Mouse (Mus musculus) liver, adult 2 months (tissue): ENCODE results near the gene Gm9913. TPM values are rescaled to one million over a fixed set of nuclear protein-coding genes. Genes with fewer than 3 reads are reported as not detected.
A peak's percentile ranks its signal among the peaks of the same experiment; 100 is the strongest.

Experiments
- DNase-seq: peaks from one replicate; pipeline ENCODE4 v3.0.0-alpha.2; 2011; ENCODE audit warnings: low read depth, low spot score; ENCODE audit errors: extremely low read depth
- H3K27ac ChIP-seq: fragments of 200-500 bp; replicated peaks from 2 replicates; pipeline ENCODE4 v1.5.1; 2012; ENCODE audit warnings: low read depth, mild to moderate bottlenecking, control low read depth, inconsistent platforms, low read length; ENCODE audit not compliant: insufficient read depth
- H3K27me3 ChIP-seq: fragments of 200-500 bp; 2 replicates; pipeline ENCODE4 v1.6.1; 2012; ENCODE audit warnings: mild to moderate bottlenecking, moderate library complexity, low read length, inconsistent platforms; ENCODE audit not compliant: control insufficient read depth, insufficient read depth
- H3K36me3 ChIP-seq: fragments of 200-500 bp; 2 replicates; pipeline ENCODE4 v1.6.1; 2012; ENCODE audit warnings: low read length, inconsistent platforms; ENCODE audit not compliant: control insufficient read depth, insufficient read depth
- H3K4me1 ChIP-seq: fragments of 200-500 bp; 2 replicates; pipeline ENCODE4 v1.6.1; 2011; ENCODE audit warnings: low read length; ENCODE audit not compliant: control insufficient read depth, insufficient read depth
- H3K4me3 ChIP-seq: fragments of 200-500 bp; 2 replicates; pipeline ENCODE4 v1.5.1; 2011; ENCODE audit warnings: low read depth, mild to moderate bottlenecking, control low read depth, low read length, moderate library complexity; ENCODE audit not compliant: insufficient read depth
- H3K79me2 ChIP-seq: fragments of 200-500 bp; 2 replicates; pipeline ENCODE4 v1.6.1; 2012; ENCODE audit warnings: inconsistent platforms, mild to moderate bottlenecking, low read length, moderate library complexity; ENCODE audit not compliant: control insufficient read depth, insufficient read depth
- H3K9ac ChIP-seq: fragments of 200-500 bp; 2 replicates; pipeline ENCODE4 v1.6.1; 2012; ENCODE audit warnings: low read depth, mild to moderate bottlenecking, control low read depth, inconsistent platforms, low read length
- CTCF ChIP-seq: fragments of 200-500 bp; IDR thresholded peaks from 2 replicates; pipeline ENCODE4 v1.5.1; 2011; ENCODE audit warnings: low read depth, low read length, control low read depth
- POLR2A ChIP-seq: fragments of 200-500 bp; IDR thresholded peaks from 2 replicates; pipeline ENCODE4 v1.6.1; 2011; ENCODE audit warnings: low read length, control low read depth; ENCODE audit not compliant: insufficient read depth; ENCODE audit errors: extremely low read depth
- WGBS: fragments of 180-500 bp; shearing (Covaris S2); methylation state at CpG from one replicate; pipeline ENCODE4 v1.1.7; 2018; 5-methylcytosine and 5-hydroxymethylcytosine counted together
- polyA plus RNA-seq: library from polyadenylated mRNA; depleted of rRNA; stranded (reverse); fragments of >200 nt; gene quantifications from 2 replicates; pipeline ENCODE4 v1.2.3, GENCODE M21; 2012
- total RNA-seq: library from RNA; depleted of rRNA; stranded (reverse); fragments of >200 nt; gene quantifications from 2 replicates; pipeline ENCODE4 v1.2.3, GENCODE M21; 2014

Gene Gm9913
- total and polyA plus RNA-seq, 2 experiments = not detected

- Histone ChIP-seq H3K27me3 (no peaks in the 10 kb centered on the region), H3K36me3 (no peaks in the 10 kb centered on the region), H3K79me2 (no peaks in the 10 kb centered on the region), H3K4me1 (peaks cover 3% of the 10 kb centered on the region; the same call in 1 of the 2 replicates), H3K9ac (no peak overlapping the region), H3K27ac (no peak overlapping the region), H3K4me3 (no peak overlapping the region)
- no peak for TF ChIP-seq POLR2A
- TF ChIP-seq CTCF = no peak
- DNase-seq = no peak
- whole genome bisulfite sequencing = 39% methylated on average over 2 of the region's 2 CpGs
Observed at GRCm38 (mm10) chr2:125473228-125473627, 31.7 kb upstream of the Gm9913 start.

- peaks cover 3% of the 10 kb centered on the region; the same call in 1 of the 2 replicates for H3K4me1 ChIP-seq
- 71% methylated on average over 5 of the region's 5 CpGs for WGBS
- H3K27ac ChIP-seq = no peak overlapping the region
- DNase-seq = no peak
- H3K4me3 ChIP-seq = no peak overlapping the region
- no peaks in the 10 kb centered on the region for H3K36me3 ChIP-seq
- no peak overlapping the region for H3K9ac ChIP-seq
- H3K79me2 ChIP-seq = no peaks in the 10 kb centered on the region
- TF ChIP-seq CTCF (no peak), POLR2A (no peak)
- no peaks in the 10 kb centered on the region for H3K27me3 ChIP-seq
Observed at GRCm38 (mm10) chr2:125474690-125475089, 30.2 kb upstream of the Gm9913 start.

DNA sequence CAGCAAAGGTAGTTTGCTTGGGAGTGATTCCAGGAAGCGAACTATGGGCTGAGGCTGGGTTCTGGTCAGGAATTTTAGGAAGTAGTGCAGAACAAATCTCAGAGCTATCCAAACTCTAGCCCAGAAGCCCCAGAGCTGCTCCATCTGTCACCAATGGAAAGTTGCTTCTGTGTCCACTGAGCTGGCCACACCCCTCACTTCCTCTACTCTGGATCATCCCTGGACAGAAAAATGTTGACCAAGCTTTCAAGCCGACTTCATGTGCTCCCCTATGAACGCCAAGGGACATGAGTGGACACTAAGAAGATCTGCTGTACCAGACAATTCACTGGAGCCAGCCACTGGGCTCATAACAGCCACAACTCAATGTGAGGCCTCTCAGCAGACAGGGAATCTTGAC lies 28.7 kb upstream of the Gm9913 start:
- H3K4me1 ChIP-seq = peaks cover 3% of the 10 kb centered on the region; the same call in 1 of the 2 replicates
- no peaks in the 10 kb centered on the region for H3K36me3 ChIP-seq
- TF ChIP-seq CTCF = no peak
- TF ChIP-seq POLR2A = no peak
- no peak overlapping the region for H3K4me3 ChIP-seq
- H3K79me2 ChIP-seq = no peaks in the 10 kb centered on the region; the same call in 1 of the 2 replicates
- H3K27me3 ChIP-seq = no peaks in the 10 kb centered on the region
- WGBS = 57% methylated on average over 3 of the region's 3 CpGs
- no peak overlapping the region for H3K9ac ChIP-seq
- no peak overlapping the region; the same call in 1 of the 2 replicates for H3K27ac ChIP-seq
- DNase-seq = no peak

DNA sequence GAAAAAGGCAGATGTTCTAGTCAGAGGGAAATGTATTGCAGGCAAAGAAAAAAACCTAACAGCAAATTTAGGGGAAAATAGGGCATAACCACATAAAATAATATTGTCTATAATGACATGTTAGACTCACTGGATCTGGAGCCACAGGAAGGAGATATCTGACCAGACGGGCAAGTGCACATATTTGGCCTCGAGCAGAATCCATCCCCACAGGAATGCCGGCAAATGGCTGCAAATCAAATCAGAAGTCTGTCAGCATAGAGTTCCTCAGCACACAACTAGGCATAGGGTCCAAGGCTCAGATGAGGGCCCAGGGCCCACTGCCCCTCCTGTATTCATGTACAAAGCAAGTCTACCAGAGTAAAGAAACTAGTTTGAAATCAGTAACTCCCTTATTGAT lies 27.5 kb upstream of the Gm9913 start:
- Histone ChIP-seq H3K36me3 (no peaks in the 10 kb centered on the region), H3K4me3 (no peak overlapping the region), H3K27me3 (no peaks in the 10 kb centered on the region), H3K79me2 (no peaks in the 10 kb centered on the region; the same call in 1 of the 2 replicates), H3K27ac (no peak overlapping the region), H3K4me1 (peaks cover 3% of the 10 kb centered on the region; the same call in 1 of the 2 replicates), H3K9ac (no peak overlapping the region)
- no peak for DNase-seq
- 87% methylated on average over 3 of the region's 3 CpGs for WGBS
- TF ChIP-seq CTCF (no peak), POLR2A (no peak)

DNA sequence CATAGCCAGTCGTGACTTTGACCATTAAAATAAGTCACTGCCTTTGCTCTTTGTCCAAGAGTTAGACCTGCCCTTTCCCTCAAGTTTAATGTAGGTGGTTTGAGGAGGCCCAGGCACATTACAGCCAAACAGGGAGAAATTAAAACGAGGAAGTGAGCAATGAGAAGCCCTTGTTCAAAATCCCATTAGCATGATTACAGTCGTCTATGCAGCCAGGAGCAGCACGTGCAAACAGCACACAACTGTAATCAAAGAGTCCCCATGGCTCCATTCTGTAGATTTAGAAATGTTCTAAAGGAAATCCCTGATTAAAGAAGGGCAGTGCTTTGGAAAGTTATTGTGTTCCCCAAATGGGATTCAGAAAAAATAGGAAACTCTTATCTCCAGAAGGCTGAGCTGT lies 26.2 kb upstream of the Gm9913 start:
- Histone ChIP-seq H3K9ac (no peak overlapping the region), H3K27ac (peak overlapping the region; percentile 36; the same call in 1 of the 2 replicates), H3K4me1 (peaks cover 3% of the 10 kb centered on the region; the same call in 1 of the 2 replicates), H3K4me3 (no peak overlapping the region), H3K36me3 (no peaks in the 10 kb centered on the region), H3K27me3 (no peaks in the 10 kb centered on the region), H3K79me2 (no peaks in the 10 kb centered on the region; the same call in 1 of the 2 replicates)
- no peak for TF ChIP-seq CTCF
- no peak for TF ChIP-seq POLR2A
- WGBS = 57% methylated on average over 4 of the region's 4 CpGs
- no peak for DNase-seq

GRCm38 (mm10) chr2:125480057-125480456 lies 24.8 kb upstream of the Gm9913 start:
- 66% methylated on average over 5 of the region's 5 CpGs for WGBS
- Histone ChIP-seq H3K27me3 (no peaks in the 10 kb centered on the region), H3K79me2 (no peaks in the 10 kb centered on the region; the same call in 1 of the 2 replicates), H3K9ac (no peak overlapping the region), H3K4me3 (no peak overlapping the region), H3K36me3 (no peaks in the 10 kb centered on the region), H3K4me1 (peaks cover 3% of the 10 kb centered on the region; the same call in 1 of the 2 replicates), H3K27ac (no peak overlapping the region)
- DNase-seq = no peak
- TF ChIP-seq POLR2A (no peak), CTCF (no peak)
